Mouse (Mus musculus) MEL (cell line): ENCODE measurements at regions not wholly inside any gene's neighbourhood (a gene's known extent, or its start where the extent isn't known, plus 50 kb on each side); places are given as distances from the start of the nearest gene placed in this dataset.

Experiments
- DNase-seq: peaks from one replicate; pipeline ENCODE4 v3.0.0; 2011; ENCODE audit warnings: low read depth, low spot score
- H3K27ac ChIP-seq: 2 replicates; pipeline ENCODE4 v1.5.1; 2012; ENCODE audit warnings: low read depth, mild to moderate bottlenecking, control low read depth, low read length, moderate library complexity; ENCODE audit not compliant: control insufficient read depth
- H3K27me3 ChIP-seq, 2 experiments: fragments of 150-350 bp in 1 of 2; sonication (generic) in 1 of 2; 2 replicates each; pipeline ENCODE4 v1.6.1; 2012; ENCODE audit warnings: low read length in 2 of 2, mild to moderate bottlenecking in 2 of 2, improper control_type of control experiment in 1 of 2, moderate library complexity in 1 of 2; ENCODE audit not compliant: insufficient read depth in 2 of 2, control insufficient read depth in 1 of 2
- H3K36me3 ChIP-seq, 2 experiments: 2 replicates each; pipeline ENCODE4 v1.6.1; 2012 to 2014; ENCODE audit warnings: low read length in 2 of 2, improper control_type of control experiment in 1 of 2, inconsistent platforms in 1 of 2, mild to moderate bottlenecking in 1 of 2; ENCODE audit not compliant: insufficient read depth in 2 of 2, control insufficient read depth in 1 of 2
- H3K4me1 ChIP-seq, 2 experiments: fragments of 150-350 bp in 1 of 2; sonication (generic) in 1 of 2; 2 replicates each; pipeline ENCODE4 v1.6.1; 2012; ENCODE audit warnings: low read length in 2 of 2, improper control_type of control experiment in 1 of 2, mild to moderate bottlenecking in 1 of 2; ENCODE audit not compliant: insufficient read depth in 2 of 2, control insufficient read depth in 1 of 2
- H3K4me3 ChIP-seq, 2 experiments: fragments of 150-350 bp in 1 of 2; sonication (generic) in 1 of 2; 2 replicates each; pipeline ENCODE4 v1.5.1; 2012; ENCODE audit warnings: low read depth in 2 of 2, low read length in 2 of 2, mild to moderate bottlenecking in 2 of 2, moderate library complexity in 2 of 2, control low read depth in 1 of 2, improper control_type of control experiment in 1 of 2; ENCODE audit not compliant: control insufficient read depth in 1 of 2, insufficient read depth in 1 of 2
- H3K79me2 ChIP-seq: 2 replicates; pipeline ENCODE4 v1.6.1; 2012; ENCODE audit warnings: mild to moderate bottlenecking, low read length, moderate library complexity; ENCODE audit not compliant: control insufficient read depth, poor library complexity, insufficient read depth
- H3K9ac ChIP-seq: 2 replicates; pipeline ENCODE4 v1.6.1; 2012; ENCODE audit warnings: low read depth, mild to moderate bottlenecking, control low read depth, low read length, moderate library complexity; ENCODE audit not compliant: control insufficient read depth, poor library complexity, severe bottlenecking
- H3K9me3 ChIP-seq: fragments of 150-350 bp; sonication (generic); replicated peaks from 2 replicates; pipeline ENCODE4 v1.6.1; 2012; ENCODE audit warnings: mild to moderate bottlenecking, low read length, improper control_type of control experiment, moderate library complexity; ENCODE audit not compliant: insufficient read depth
- BHLHE40 ChIP-seq: IDR thresholded peaks from 2 replicates; pipeline ENCODE4 v1.6.1; 2012; ENCODE audit warnings: low read depth, mild to moderate bottlenecking, inconsistent platforms, low read length, improper control_type of control experiment, borderline replicate concordance
- CHD1 ChIP-seq: IDR thresholded peaks from 2 replicates; pipeline ENCODE4 v1.6.1; 2012; ENCODE audit warnings: low read depth, mild to moderate bottlenecking, inconsistent platforms, low read length, improper control_type of control experiment
- CHD2 ChIP-seq: IDR thresholded peaks from 2 replicates; pipeline ENCODE4 v1.6.1; 2011; ENCODE audit warnings: low read length, improper control_type of control experiment
- E2F4 ChIP-seq: IDR thresholded peaks from 2 replicates; pipeline ENCODE4 v1.6.1; 2011; ENCODE audit warnings: low read depth, low read length, improper control_type of control experiment, borderline replicate concordance
- EP300 ChIP-seq, 2 experiments: IDR thresholded peaks; 2 replicates each; pipeline ENCODE4 v1.6.1; 2011; ENCODE audit warnings: improper control_type of control experiment in 2 of 2, low read length in 2 of 2, low read depth in 1 of 2, mild to moderate bottlenecking in 1 of 2
- HCFC1 ChIP-seq: IDR thresholded peaks from 2 replicates; pipeline ENCODE4 v1.6.1; 2012; ENCODE audit warnings: low read depth, mild to moderate bottlenecking, inconsistent platforms, low read length, improper control_type of control experiment, moderate library complexity
- JUND ChIP-seq: IDR thresholded peaks from 2 replicates; pipeline ENCODE4 v1.6.1; 2011; ENCODE audit warnings: low read depth, mild to moderate bottlenecking, improper control_type of control experiment, low read length
- KAT2A ChIP-seq: conservative IDR thresholded peaks from 2 replicates; pipeline ENCODE4 v1.6.1; 2012; ENCODE audit warnings: low read depth, low read length, improper control_type of control experiment, inconsistent platforms
- MAX ChIP-seq: IDR thresholded peaks from 2 replicates; pipeline ENCODE4 v1.6.1; 2011; ENCODE audit warnings: low read length, improper control_type of control experiment
- MYB ChIP-seq: IDR thresholded peaks from 2 replicates; pipeline ENCODE4 v1.6.1; 2011; ENCODE audit warnings: mild to moderate bottlenecking, low read depth, low read length, improper control_type of control experiment
- NRF1 ChIP-seq: IDR thresholded peaks from 2 replicates; pipeline ENCODE4 v1.6.1; 2014; ENCODE audit warnings: low read depth, mild to moderate bottlenecking, inconsistent platforms, low read length, improper control_type of control experiment, moderate library complexity; ENCODE audit not compliant: poor library complexity, insufficient read depth, severe bottlenecking
- RAD21 ChIP-seq: IDR thresholded peaks from 2 replicates; pipeline ENCODE4 v1.6.1; 2011; ENCODE audit warnings: mild to moderate bottlenecking, low read depth, low read length, improper control_type of control experiment
- SIN3A ChIP-seq: IDR thresholded peaks from 2 replicates; pipeline ENCODE4 v1.6.1; 2012; ENCODE audit warnings: low read length, improper control_type of control experiment, inconsistent platforms
- TAL1 ChIP-seq: IDR thresholded peaks from 2 replicates; pipeline ENCODE4 v1.6.1; 2012; ENCODE audit warnings: mild to moderate bottlenecking, inconsistent platforms, low read length, moderate library complexity, mixed read lengths
- TCF12 ChIP-seq: IDR thresholded peaks from 2 replicates; pipeline ENCODE4 v1.6.1; 2014; ENCODE audit warnings: low read depth, mild to moderate bottlenecking, inconsistent platforms, low read length, improper control_type of control experiment, moderate library complexity
- UBTF ChIP-seq: IDR thresholded peaks from 2 replicates; pipeline ENCODE4 v1.6.1; 2012; ENCODE audit warnings: low read depth, mild to moderate bottlenecking, inconsistent platforms, low read length, improper control_type of control experiment, moderate library complexity, borderline replicate concordance; ENCODE audit not compliant: insufficient read depth
- USF1 ChIP-seq: IDR thresholded peaks from 2 replicates; pipeline ENCODE4 v1.6.1; 2014; ENCODE audit warnings: low read depth, mild to moderate bottlenecking, inconsistent platforms, low read length, improper control_type of control experiment, moderate library complexity
- USF2 ChIP-seq, 2 experiments: IDR thresholded peaks; 2 replicates each; pipeline ENCODE4 v1.6.1; 2011 to 2012; ENCODE audit warnings: improper control_type of control experiment in 2 of 2, low read length in 2 of 2, borderline replicate concordance in 1 of 2, inconsistent platforms in 1 of 2, low read depth in 1 of 2, mild to moderate bottlenecking in 1 of 2; ENCODE audit not compliant: insufficient read depth in 1 of 2
- ZMIZ1 ChIP-seq: IDR thresholded peaks from 2 replicates; pipeline ENCODE4 v1.6.1; 2012; ENCODE audit warnings: low read depth, mild to moderate bottlenecking, inconsistent platforms, low read length, improper control_type of control experiment, moderate library complexity

GRCm38 (mm10) chr12:25265560-25266525 is 168.9 kb upstream of the Id2 start:
- Histone ChIP-seq H3K4me1 (peaks cover 0 to 6% of the 10 kb centered on the region in 2 experiments; a peak in 3 of 4 replicates), H3K27me3 (no peaks in the 10 kb centered on the region), H3K27ac (no peak overlapping the region), H3K36me3 (peaks cover 0 to 5% of the 10 kb centered on the region in 2 experiments; a peak in 2 of 4 replicates), H3K4me3 (no peak overlapping the region), H3K9ac (no peak overlapping the region), H3K9me3 (no peaks in the 10 kb centered on the region), H3K79me2 (no peaks in the 10 kb centered on the region)
- no peak for DNase-seq
- no peak for TF ChIP-seq ZMIZ1
- TF ChIP-seq UBTF: no peak
- no peak for TF ChIP-seq EP300 (IDR thresholded peaks at IDR 0.05; ENCODE audit: low read depth in 1 of 2, low read length in 2 of 2)
- no peak for TF ChIP-seq TCF12
- TF ChIP-seq SIN3A: no peak
- TF ChIP-seq KAT2A: no peak
- TF ChIP-seq USF1: no peak
- no peak for TF ChIP-seq CHD2
- TF ChIP-seq TAL1: no peak
- TF ChIP-seq HCFC1: no peak
- no peak for TF ChIP-seq BHLHE40
- no peak for TF ChIP-seq RAD21
- no peak for TF ChIP-seq JUND
- TF ChIP-seq MAX: no peak
- no peak for TF ChIP-seq NRF1

GRCm38 (mm10) chr12:25265066-25265465 is 168.1 kb upstream of the Id2 start:
- no peaks in the 10 kb centered on the region for H3K9me3 ChIP-seq
- no peak for TF ChIP-seq USF2 (IDR thresholded peaks at IDR 0.05; ENCODE audit: borderline replicate concordance in 1 of 2, insufficient read depth in 1 of 2, low read depth in 1 of 2, low read length in 2 of 2)
- no peak for TF ChIP-seq CHD1
- no peak for TF ChIP-seq JUND
- no peak for TF ChIP-seq KAT2A
- TF ChIP-seq BHLHE40: no peak
- no peak for TF ChIP-seq MYB
- TF ChIP-seq E2F4: no peak
- TF ChIP-seq, all 39 proteins: peak for 0
- H3K27ac ChIP-seq: no peak overlapping the region

More at GRCm38 (mm10) chr12:25265066-25265465, 168.1 kb upstream of the Id2 start:
- H3K9ac ChIP-seq: no peak overlapping the region
- peaks cover 0 to 2% of the 10 kb centered on the region in 2 experiments; a peak in 2 of 4 replicates for H3K36me3 ChIP-seq
- H3K4me1 ChIP-seq: peaks cover 0 to 2% of the 10 kb centered on the region in 2 experiments; a peak in 2 of 4 replicates
- no peaks in the 10 kb centered on the region for H3K79me2 ChIP-seq
- no peak for DNase-seq
- no peaks in the 10 kb centered on the region for H3K27me3 ChIP-seq
- H3K4me3 ChIP-seq: no peak overlapping the region
